Mouse (Mus musculus) small intestine, adult 2 months (tissue): ENCODE measurements around the gene Plppr2.

Experiments used
- CTCF ChIP-seq: fragments of 200-500 bp; IDR thresholded peaks from 2 replicates; pipeline ENCODE4 v1.5.1; 2012; ENCODE audit warnings: low read depth, mild to moderate bottlenecking, control low read depth, inconsistent platforms, low read length, moderate library complexity, mixed read lengths; ENCODE audit not compliant: insufficient replicate concordance, insufficient read length; ENCODE audit errors: extremely low read depth
- POLR2A ChIP-seq: fragments of 200-500 bp; IDR thresholded peaks from 2 replicates; pipeline ENCODE4 v1.6.1; 2012; ENCODE audit warnings: low read depth, mild to moderate bottlenecking, control low read depth, inconsistent platforms, low read length, moderate library complexity

GRCm38 (mm10) chr9:21987592-21988342 lies 50.9 kb downstream of the Plppr2 start:
- TF ChIP-seq CTCF (no peak), POLR2A (no peak)
